Mouse (Mus musculus): Measurements from ENCODE around the gene Asdurf. TPM values are rescaled to one million over a fixed set of nuclear protein-coding genes. Genes with fewer than 3 reads are reported as not detected.
"Not testable (repeated sequence)": the region's sequence is repeated elsewhere in the genome, so short reads cannot be mapped to it uniquely, and the experiment has no call there.

The Asdurf gene
- total RNA-seq (2012; rRNA removed) (not detected in 2 replicates), total RNA-seq (2014; rRNA removed) (120 and 190 TPM in 2 replicates), polyA plus RNA-seq (2012; ENCODE audit: insufficient read length, low read depth) (8.5 and 41.2 TPM in 2 replicates)

- Histone ChIP-seq H3K9ac (ENCODE audit: insufficient read depth, low read depth) (peak within 1 kb of the TSS; percentile 71), H3K9me3 (replicated peaks; ENCODE audit: low read length) (no peaks in the 10 kb centered on the region), H3K4me1 (ENCODE audit: control insufficient read depth in 1 of 2, insufficient read depth in 2 of 2) (peaks cover 3 to 32% of the 10 kb centered on the region in 2 experiments; a peak in 2 of 4 replicates), H3K79me2 (replicated peaks; ENCODE audit: control insufficient read depth, extremely low read depth, insufficient read depth, poor library complexity, severe bottlenecking) (peaks cover 9% of the 10 kb centered on the region; the same call in 1 of the 2 replicates), H3K4me3 (replicated peaks in 1 of 3; ENCODE audit: low read depth in 2 of 3, low read length in 2 of 3, poor library complexity in 1 of 3) (peak within 1 kb of the TSS; percentile 78 to 89 (median 85)), H3K27ac (ENCODE audit: insufficient read depth, low read depth) (peak within 1 kb of the TSS; percentile 40), H3K36me3 (replicated peaks in 1 of 2; ENCODE audit: control insufficient read depth in 1 of 2, insufficient read depth in 1 of 2, low read length in 1 of 2) (peaks cover 10 to 14% of the 10 kb centered on the region in 2 experiments), H3K27me3 (replicated peaks) (no peaks in the 10 kb centered on the region), H3K4me2 (ENCODE audit: insufficient read depth, low read depth, poor library complexity, severe bottlenecking) (peak within 1 kb of the TSS; percentile 99)
- TF ChIP-seq TCF12 (IDR thresholded peaks at IDR 0.05; ENCODE audit: low read depth, low read length) (peak; percentile 64; the same call in 1 of the 2 replicates), E2F4 (IDR thresholded peaks at IDR 0.05; ENCODE audit: insufficient replicate concordance, low read depth, low read length) (0 out of 2 replicates have a peak, but pooled peaks have one; percentile 80), ELF1 (IDR thresholded peaks at IDR 0.05; ENCODE audit: low read depth, low read length) (peak; percentile 84), MYC (IDR thresholded peaks at IDR 0.05; ENCODE audit: low read depth, low read length) (peak; percentile 38; the same call in 1 of the 2 replicates), IRF4 (IDR thresholded peaks at IDR 0.05; ENCODE audit: low read depth, low read length) (no peak), POLR2AphosphoS2 (IDR thresholded peaks at IDR 0.05; ENCODE audit: low read depth, low read length) (no peak), RCOR1 (conservative IDR thresholded peaks at IDR 0.05; ENCODE audit: low read depth, low read length) (no peak), CHD1 (IDR thresholded peaks at IDR 0.05; ENCODE audit: low read depth, low read length) (no peak), POLR2A (IDR thresholded peaks at IDR 0.05; ENCODE audit: low read depth, low read length) (peak; percentile 93), MAZ (IDR thresholded peaks at IDR 0.05; ENCODE audit: low read depth, low read length) (peak; percentile 78; the same call in 1 of the 2 replicates), NRF1 (IDR thresholded peaks at IDR 0.05; ENCODE audit: low read depth, low read length) (peak; percentile 97), CTCF (conservative IDR thresholded peaks at IDR 0.05 in 1 of 2, IDR thresholded peaks at IDR 0.05 in 1 of 2; ENCODE audit: low read depth in 2 of 2, low read length in 2 of 2) (peak in 1 of 2 experiments; percentile 61; a peak in 2 of 4 replicates), JUND (conservative IDR thresholded peaks at IDR 0.05; ENCODE audit: low read depth, low read length) (no peak), MXI1 (IDR thresholded peaks at IDR 0.05; ENCODE audit: low read depth, low read length) (peak; percentile 75; the same call in 1 of the 2 replicates), SIN3A (IDR thresholded peaks at IDR 0.05; ENCODE audit: low read length) (peak; percentile 73), SMC3 (IDR thresholded peaks at IDR 0.05; ENCODE audit: low read depth, low read length) (no peak), KAT2A (IDR thresholded peaks at IDR 0.05; ENCODE audit: insufficient replicate concordance, low read length) (0 out of 2 replicates have a peak, but pooled peaks have one; percentile 42), RAD21 (IDR thresholded peaks at IDR 0.05; ENCODE audit: low read depth, low read length) (peak; percentile 65), NELFE (IDR thresholded peaks at IDR 0.05; ENCODE audit: low read depth, low read length) (peak; percentile 79), CHD2 (IDR thresholded peaks at IDR 0.05; ENCODE audit: low read length) (0 out of 2 replicates have a peak, but pooled peaks have one; percentile 52), HCFC1 (IDR thresholded peaks at IDR 0.05; ENCODE audit: low read depth, low read length) (peak; percentile 78), UBTF (IDR thresholded peaks at IDR 0.05; ENCODE audit: low read depth, low read length) (no peak)
- in situ Hi-C loops (cut with MboI; ENCODE audit: low pct_ligation_motif_present, low pct_unique_long_range_greater_than_20kb, low sequenced_read_pairs), result no loop called here
- dilution Hi-C loops (cut with MboI; ENCODE audit: extremely low pct_ligation_motif_present, extremely low pct_unique_long_range_greater_than_20kb, low sequenced_read_pairs), result no loop called here
- peak; percentile 94 for DNase-seq (ENCODE audit: extremely low read depth)
Observed at GRCm38 (mm10) chr1:53352327-53353261, at the start of gene Asdurf, which contains the start of the genes Gm28551 and Asnsd1. Gene Asdurf, minus strand, starts transcription at chr1:53352619. Gene Gm28551, minus strand, starts transcription at chr1:53352667. Gene Asnsd1, minus strand, starts transcription at chr1:53352752.

GRCm38 (mm10) chr1:53393936-53394760 lies 41.7 kb upstream of the Asdurf start:
- in situ Hi-C loops (cut with MboI; ENCODE audit: low pct_ligation_motif_present, low pct_unique_long_range_greater_than_20kb, low sequenced_read_pairs); H3K36me3 ChIP-seq (replicated peaks in 1 of 2; ENCODE audit: control insufficient read depth in 1 of 2, insufficient read depth in 1 of 2, low read length in 1 of 2); H3K79me2 ChIP-seq (replicated peaks; ENCODE audit: control insufficient read depth, extremely low read depth, insufficient read depth, poor library complexity, severe bottlenecking); H3K9ac ChIP-seq (ENCODE audit: insufficient read depth, low read depth); H3K4me2 ChIP-seq (ENCODE audit: insufficient read depth, low read depth, poor library complexity, severe bottlenecking); H3K27ac ChIP-seq (ENCODE audit: insufficient read depth, low read depth); H3K4me3 ChIP-seq (replicated peaks in 1 of 3; ENCODE audit: low read depth in 2 of 3, low read length in 2 of 3, poor library complexity in 1 of 3); H3K9me3 ChIP-seq (replicated peaks; ENCODE audit: low read length); H3K27me3 ChIP-seq (replicated peaks); dilution Hi-C loops (cut with MboI; ENCODE audit: extremely low pct_ligation_motif_present, extremely low pct_unique_long_range_greater_than_20kb, low sequenced_read_pairs); DNase-seq (ENCODE audit: extremely low read depth); H3K4me1 ChIP-seq (ENCODE audit: control insufficient read depth in 1 of 2, insufficient read depth in 2 of 2): not testable (repeated sequence)
